Mouse (Mus musculus): ENCODE results near the gene Tspan14. TPM values are rescaled to one million over a fixed set of nuclear protein-coding genes. Genes with fewer than 3 reads are reported as not detected.

The Tspan14 gene
- polyA plus RNA-seq, 1 experiment from 2014 or later = 43.4 TPM

DNA sequence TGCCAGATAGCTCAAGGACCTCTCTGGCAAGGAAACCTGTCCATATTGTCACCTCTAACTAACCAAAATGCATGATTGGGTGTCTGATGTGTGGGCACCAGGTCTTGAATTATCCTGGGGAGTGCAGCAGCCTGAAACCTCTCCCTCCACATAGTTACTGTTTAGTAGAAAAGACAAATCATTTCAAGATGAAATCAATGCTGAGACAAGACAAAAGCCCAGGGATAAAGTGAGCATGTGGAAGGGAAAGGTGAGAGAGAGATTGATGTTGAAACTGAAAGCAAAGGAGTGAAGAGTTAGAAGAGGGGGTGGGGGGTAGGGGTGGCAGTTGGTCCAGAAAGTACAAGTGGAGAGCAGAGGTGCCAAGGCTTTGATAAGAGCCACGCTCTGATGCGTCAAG, 1.4 kb upstream of the Tspan14 start:
- Histone ChIP-seq H3K4me1 (ENCODE audit: control insufficient read depth in 2 of 2, insufficient read depth in 2 of 2, low read length in 2 of 2) (peaks cover 6 to 18% of the 10 kb centered on the region in 2 experiments), H3K4me2 (ENCODE audit: low read length) (peak overlapping the region; percentile 75), H3K9ac (ENCODE audit: low read length) (no peak overlapping the region), H3K4me3 (ENCODE audit: control insufficient read depth in 1 of 2, insufficient read depth in 1 of 2, low read depth in 1 of 2, low read length in 2 of 2) (peak overlapping the region in 1 of 2 experiments; percentile 91; a peak in 1 of 4 replicates), H3K27me3 (ENCODE audit: control insufficient read depth, insufficient read depth, low read length) (no peaks in the 10 kb centered on the region), H3K27ac (replicated peaks in 1 of 2; ENCODE audit: control insufficient read depth in 1 of 2, insufficient read depth in 1 of 2, low read depth in 2 of 2, low read length in 2 of 2) (no peak overlapping the region), H3K36me3 (ENCODE audit: control insufficient read depth, insufficient read depth, low read length) (no peaks in the 10 kb centered on the region), H3K9me3 (ENCODE audit: control insufficient read depth, low read length) (no peaks in the 10 kb centered on the region)
- WGBS = 73% methylated on average over 2 of the region's 2 CpGs
- no peak for ATAC-seq (ENCODE audit: insufficient number of reproducible peaks, insufficient read depth, low FRiP score, low read depth)

DNA sequence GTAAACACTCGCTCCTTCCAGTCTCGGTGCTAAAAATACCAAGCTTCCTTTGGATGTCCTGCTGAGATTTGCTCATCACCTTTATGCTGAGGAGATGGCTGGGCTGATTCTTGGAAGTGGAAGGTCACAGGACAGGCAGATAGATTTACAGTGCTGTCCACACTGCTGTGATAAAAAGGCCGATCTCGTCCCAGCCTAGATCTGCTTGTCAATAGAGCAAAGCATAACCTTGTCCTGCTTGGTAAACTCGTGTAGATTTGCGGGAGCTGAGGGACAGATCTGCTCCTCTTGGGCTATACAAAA, 942 bp upstream of the Tspan14 start:
- Histone ChIP-seq H3K9me3 (ENCODE audit: control insufficient read depth, low read length) (no peaks in the 10 kb centered on the region), H3K4me2 (ENCODE audit: low read length) (peak overlapping the region; percentile 75), H3K4me3 (ENCODE audit: control insufficient read depth in 1 of 2, insufficient read depth in 1 of 2, low read depth in 1 of 2, low read length in 2 of 2) (peak overlapping the region; percentile 91 to 94), H3K4me1 (ENCODE audit: control insufficient read depth in 2 of 2, insufficient read depth in 2 of 2, low read length in 2 of 2) (peaks cover 9 to 19% of the 10 kb centered on the region in 2 experiments), H3K27ac (replicated peaks in 1 of 2; ENCODE audit: control insufficient read depth in 1 of 2, insufficient read depth in 1 of 2, low read depth in 2 of 2, low read length in 2 of 2) (peak overlapping the region; percentile 71 to 80), H3K36me3 (ENCODE audit: control insufficient read depth, insufficient read depth, low read length) (no peaks in the 10 kb centered on the region), H3K9ac (ENCODE audit: low read length) (peak overlapping the region; percentile 65), H3K27me3 (ENCODE audit: control insufficient read depth, insufficient read depth, low read length) (no peaks in the 10 kb centered on the region)
- WGBS = under 1% methylated on average over 6 of the region's 6 CpGs
- ATAC-seq (ENCODE audit: insufficient number of reproducible peaks, insufficient read depth, low FRiP score, low read depth) = no peak

GRCm38 (mm10) chr14:40966862-40967597, 423 bp upstream of the Tspan14 start:
- peak overlapping the region; percentile 75 for H3K4me2 ChIP-seq (ENCODE audit: low read length)
- no peaks in the 10 kb centered on the region for H3K27me3 ChIP-seq (ENCODE audit: control insufficient read depth, insufficient read depth, low read length)
- H3K36me3 ChIP-seq (ENCODE audit: control insufficient read depth, insufficient read depth, low read length) = no peaks in the 10 kb centered on the region
- no peaks in the 10 kb centered on the region for H3K9me3 ChIP-seq (ENCODE audit: control insufficient read depth, low read length)
- WGBS = under 1% methylated on average over 49 of the region's 62 CpGs
- ATAC-seq (ENCODE audit: insufficient number of reproducible peaks, insufficient read depth, low FRiP score, low read depth) = peak; percentile 97
- H3K4me3 ChIP-seq (ENCODE audit: control insufficient read depth in 1 of 2, insufficient read depth in 1 of 2, low read depth in 1 of 2, low read length in 2 of 2) = peak overlapping the region; percentile 91 to 94
- H3K27ac ChIP-seq (replicated peaks in 1 of 2; ENCODE audit: control insufficient read depth in 1 of 2, insufficient read depth in 1 of 2, low read depth in 2 of 2, low read length in 2 of 2) = peak overlapping the region; percentile 80 to 85
- H3K4me1 ChIP-seq (ENCODE audit: control insufficient read depth in 2 of 2, insufficient read depth in 2 of 2, low read length in 2 of 2) = peaks cover 9 to 23% of the 10 kb centered on the region in 2 experiments
- peak overlapping the region; percentile 94 for H3K9ac ChIP-seq (ENCODE audit: low read length)

- H3K9me3 ChIP-seq (ENCODE audit: control insufficient read depth, low read length) = no peaks in the 10 kb centered on the region
- peak overlapping the region; percentile 75 for H3K4me2 ChIP-seq (ENCODE audit: low read length)
- H3K27me3 ChIP-seq (ENCODE audit: control insufficient read depth, insufficient read depth, low read length) = no peaks in the 10 kb centered on the region
- ATAC-seq (ENCODE audit: insufficient number of reproducible peaks, insufficient read depth, low FRiP score, low read depth) = no peak
- peak overlapping the region; percentile 85 to 88 for H3K27ac ChIP-seq (replicated peaks in 1 of 2; ENCODE audit: control insufficient read depth in 1 of 2, insufficient read depth in 1 of 2, low read depth in 2 of 2, low read length in 2 of 2)
- under 1% methylated on average over 15 of the region's 15 CpGs for WGBS
- peak overlapping the region; percentile 91 to 94 for H3K4me3 ChIP-seq (ENCODE audit: control insufficient read depth in 1 of 2, insufficient read depth in 1 of 2, low read depth in 1 of 2, low read length in 2 of 2)
- no peaks in the 10 kb centered on the region for H3K36me3 ChIP-seq (ENCODE audit: control insufficient read depth, insufficient read depth, low read length)
- H3K4me1 ChIP-seq (ENCODE audit: control insufficient read depth in 2 of 2, insufficient read depth in 2 of 2, low read length in 2 of 2) = peaks cover 9 to 27% of the 10 kb centered on the region in 2 experiments
- H3K9ac ChIP-seq (ENCODE audit: low read length) = peak overlapping the region; percentile 94
Measured at GRCm38 (mm10) chr14:40965507-40966356, 875 bp downstream of the Tspan14 start.

DNA sequence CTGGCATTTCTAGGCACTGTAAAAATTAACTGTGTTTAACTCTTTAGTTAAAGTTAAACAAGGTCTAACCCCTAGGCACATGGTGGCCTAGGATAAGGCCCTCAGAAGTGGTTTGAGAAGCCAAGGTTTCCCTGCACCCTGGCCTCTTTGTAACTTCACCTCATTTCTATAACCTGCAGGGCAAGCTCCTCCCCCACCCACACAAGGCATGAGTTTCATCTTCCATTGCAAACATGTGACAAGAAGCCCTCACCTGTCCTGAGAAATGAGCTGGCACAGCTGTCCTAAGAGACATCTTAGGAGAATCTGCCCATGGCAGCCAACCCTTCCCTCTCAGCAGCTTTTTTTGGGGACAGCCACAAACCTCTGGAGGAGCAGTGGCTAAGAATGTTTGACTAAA, 1.7 kb downstream of the Tspan14 start:
- Histone ChIP-seq H3K27me3 (ENCODE audit: control insufficient read depth, insufficient read depth, low read length) (no peaks in the 10 kb centered on the region), H3K9me3 (ENCODE audit: control insufficient read depth, low read length) (no peaks in the 10 kb centered on the region), H3K9ac (ENCODE audit: low read length) (peak overlapping the region; percentile 94), H3K4me3 (ENCODE audit: control insufficient read depth in 1 of 2, insufficient read depth in 1 of 2, low read depth in 1 of 2, low read length in 2 of 2) (peak overlapping the region; percentile 6 to 91; a peak in 3 of 4 replicates), H3K4me1 (ENCODE audit: control insufficient read depth in 2 of 2, insufficient read depth in 2 of 2, low read length in 2 of 2) (peaks cover 11 to 34% of the 10 kb centered on the region in 2 experiments), H3K27ac (replicated peaks in 1 of 2; ENCODE audit: control insufficient read depth in 1 of 2, insufficient read depth in 1 of 2, low read depth in 2 of 2, low read length in 2 of 2) (no peak overlapping the region), H3K36me3 (ENCODE audit: control insufficient read depth, insufficient read depth, low read length) (no peaks in the 10 kb centered on the region), H3K4me2 (ENCODE audit: low read length) (peak overlapping the region; percentile 75)
- ATAC-seq (ENCODE audit: insufficient number of reproducible peaks, insufficient read depth, low FRiP score, low read depth) = no peak

DNA sequence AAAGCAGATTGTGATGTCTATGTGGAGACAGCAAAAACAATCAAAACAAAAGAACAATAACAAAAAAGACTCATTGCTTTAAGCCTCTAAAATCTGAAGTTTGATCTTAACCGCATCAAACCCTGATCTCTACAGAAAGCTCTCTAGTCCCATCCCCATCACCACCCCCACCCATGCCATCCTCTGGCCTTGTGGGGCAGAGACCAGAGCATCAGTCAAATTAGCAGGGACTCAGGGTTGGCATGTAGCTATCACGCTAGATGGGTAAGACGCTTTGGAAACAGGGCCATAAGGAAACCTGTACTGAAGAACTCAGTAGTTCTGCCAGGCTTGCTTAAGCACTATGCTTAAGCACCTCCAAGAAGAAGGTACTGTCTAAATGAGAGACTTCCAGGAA, 2.4 kb downstream of the Tspan14 start:
- Histone ChIP-seq H3K9ac (ENCODE audit: low read length) (no peak overlapping the region), H3K4me2 (ENCODE audit: low read length) (peak overlapping the region; percentile 75), H3K4me3 (ENCODE audit: control insufficient read depth in 1 of 2, insufficient read depth in 1 of 2, low read depth in 1 of 2, low read length in 2 of 2) (no peak overlapping the region), H3K27me3 (ENCODE audit: control insufficient read depth, insufficient read depth, low read length) (no peaks in the 10 kb centered on the region), H3K4me1 (ENCODE audit: control insufficient read depth in 2 of 2, insufficient read depth in 2 of 2, low read length in 2 of 2) (peaks cover 17 to 40% of the 10 kb centered on the region in 2 experiments), H3K9me3 (ENCODE audit: control insufficient read depth, low read length) (no peaks in the 10 kb centered on the region), H3K27ac (replicated peaks in 1 of 2; ENCODE audit: control insufficient read depth in 1 of 2, insufficient read depth in 1 of 2, low read depth in 2 of 2, low read length in 2 of 2) (no peak overlapping the region), H3K36me3 (ENCODE audit: control insufficient read depth, insufficient read depth, low read length) (no peaks in the 10 kb centered on the region)
- no peak for ATAC-seq (ENCODE audit: insufficient number of reproducible peaks, insufficient read depth, low FRiP score, low read depth)
- 88% methylated on average over 3 of the region's 3 CpGs for WGBS

DNA sequence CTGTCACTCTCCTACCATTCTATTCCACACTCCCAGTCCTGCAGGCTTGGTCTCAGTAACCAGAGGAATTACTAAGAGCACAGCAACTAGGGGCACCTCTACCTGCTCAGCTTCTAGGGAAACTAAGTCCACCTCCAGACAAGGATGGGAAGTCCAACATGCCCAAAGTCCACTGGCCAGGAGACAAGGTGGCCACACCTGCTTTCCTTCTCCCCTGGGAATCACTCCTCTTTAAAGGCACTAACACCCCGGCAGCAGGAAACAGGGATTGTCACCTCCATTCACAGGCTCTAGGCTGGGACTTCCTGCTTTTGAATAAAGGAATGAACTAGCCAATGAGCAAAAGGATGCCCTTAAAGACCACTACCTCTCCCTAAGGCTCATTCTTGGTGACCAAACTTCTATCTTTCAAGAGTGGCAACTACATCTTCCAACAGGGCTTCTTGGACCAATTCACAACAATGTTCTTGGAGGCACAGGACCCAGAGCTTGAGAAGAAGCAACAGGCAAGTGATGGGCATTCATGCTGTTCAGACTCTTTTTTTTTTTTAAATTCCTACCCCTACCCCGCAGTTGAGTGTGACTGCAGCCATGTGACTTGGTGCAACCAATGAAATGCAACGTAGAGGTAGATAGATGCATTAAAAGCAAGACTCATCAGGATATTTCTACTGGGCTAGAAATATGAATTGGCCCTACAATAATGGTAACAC, 3.0 kb downstream of the Tspan14 start:
- peaks cover 22 to 46% of the 10 kb centered on the region in 2 experiments for H3K4me1 ChIP-seq (ENCODE audit: control insufficient read depth in 2 of 2, insufficient read depth in 2 of 2, low read length in 2 of 2)
- H3K4me3 ChIP-seq (ENCODE audit: control insufficient read depth in 1 of 2, insufficient read depth in 1 of 2, low read depth in 1 of 2, low read length in 2 of 2) = no peak overlapping the region
- no peaks in the 10 kb centered on the region for H3K9me3 ChIP-seq (ENCODE audit: control insufficient read depth, low read length)
- no peak overlapping the region for H3K9ac ChIP-seq (ENCODE audit: low read length)
- ATAC-seq (ENCODE audit: insufficient number of reproducible peaks, insufficient read depth, low FRiP score, low read depth) = no peak
- H3K36me3 ChIP-seq (ENCODE audit: control insufficient read depth, insufficient read depth, low read length) = no peaks in the 10 kb centered on the region
- no peaks in the 10 kb centered on the region for H3K27me3 ChIP-seq (ENCODE audit: control insufficient read depth, insufficient read depth, low read length)
- WGBS = 57% methylated on average over 3 of the region's 3 CpGs
- peak overlapping the region; percentile 75 for H3K4me2 ChIP-seq (ENCODE audit: low read length)
- no peak overlapping the region for H3K27ac ChIP-seq (replicated peaks in 1 of 2; ENCODE audit: control insufficient read depth in 1 of 2, insufficient read depth in 1 of 2, low read depth in 2 of 2, low read length in 2 of 2)

All from heart, embryonic 14.5 days (tissue).